Mouse (Mus musculus) brain, embryonic 14.5 days (tissue): ENCODE measurements around the gene Zdhhc22.

Experiments
- CTCF ChIP-seq: fragments of 200-500 bp; IDR thresholded peaks from 2 replicates; pipeline ENCODE4 v1.5.1; 2012; ENCODE audit warnings: inconsistent platforms, mild to moderate bottlenecking, moderate library complexity, borderline replicate concordance; ENCODE audit not compliant: insufficient read depth, insufficient read length; ENCODE audit errors: extremely low read depth
- POLR2A ChIP-seq: fragments of 200-500 bp; IDR thresholded peaks from 2 replicates; pipeline ENCODE4 v1.6.1; 2012; ENCODE audit warnings: mild to moderate bottlenecking, inconsistent platforms, borderline replicate concordance; ENCODE audit not compliant: poor library complexity, insufficient read depth, insufficient read length, severe bottlenecking; ENCODE audit errors: extremely low read depth

DNA sequence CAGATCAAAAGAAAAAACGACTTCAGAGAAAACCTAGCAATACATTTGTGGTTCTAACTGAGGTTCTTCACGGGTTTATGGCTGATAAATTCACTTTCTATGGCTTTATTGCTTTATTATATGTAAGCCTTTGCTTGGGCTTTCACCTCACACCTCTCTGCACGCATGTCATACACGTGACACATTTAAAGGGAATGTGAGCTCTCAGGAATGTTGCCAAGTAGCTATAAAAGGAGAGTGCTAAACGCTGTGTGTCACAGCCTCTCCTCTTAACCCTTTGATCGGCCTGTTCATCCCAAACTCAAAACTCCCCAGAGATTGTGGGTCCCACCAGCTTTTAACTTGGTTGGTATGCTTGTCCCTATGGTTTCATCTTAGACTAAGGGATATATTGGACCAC lies 41.6 kb downstream of the Zdhhc22 start:
- no peak for TF ChIP-seq CTCF
- TF ChIP-seq POLR2A, result no peak
